Mouse (Mus musculus) urinary bladder, postnatal 25 days (tissue): ENCODE results near the gene Gm45785.
A peak's percentile ranks its signal among the peaks of the same experiment; 100 is the strongest.

Source experiments
- DNase-seq: peaks from one replicate; pipeline ENCODE4 v3.0.0; 2022; ENCODE audit warnings: low spot score

The Gm45785 gene

GRCm38 (mm10) chr7:140857550-140858505 is 1.7 kb upstream of the Gm45785 start, which contains the start of gene Bet1l:
Bet1l (minus strand) TSS chr7:140857577.
- no peak for DNase-seq

DNA sequence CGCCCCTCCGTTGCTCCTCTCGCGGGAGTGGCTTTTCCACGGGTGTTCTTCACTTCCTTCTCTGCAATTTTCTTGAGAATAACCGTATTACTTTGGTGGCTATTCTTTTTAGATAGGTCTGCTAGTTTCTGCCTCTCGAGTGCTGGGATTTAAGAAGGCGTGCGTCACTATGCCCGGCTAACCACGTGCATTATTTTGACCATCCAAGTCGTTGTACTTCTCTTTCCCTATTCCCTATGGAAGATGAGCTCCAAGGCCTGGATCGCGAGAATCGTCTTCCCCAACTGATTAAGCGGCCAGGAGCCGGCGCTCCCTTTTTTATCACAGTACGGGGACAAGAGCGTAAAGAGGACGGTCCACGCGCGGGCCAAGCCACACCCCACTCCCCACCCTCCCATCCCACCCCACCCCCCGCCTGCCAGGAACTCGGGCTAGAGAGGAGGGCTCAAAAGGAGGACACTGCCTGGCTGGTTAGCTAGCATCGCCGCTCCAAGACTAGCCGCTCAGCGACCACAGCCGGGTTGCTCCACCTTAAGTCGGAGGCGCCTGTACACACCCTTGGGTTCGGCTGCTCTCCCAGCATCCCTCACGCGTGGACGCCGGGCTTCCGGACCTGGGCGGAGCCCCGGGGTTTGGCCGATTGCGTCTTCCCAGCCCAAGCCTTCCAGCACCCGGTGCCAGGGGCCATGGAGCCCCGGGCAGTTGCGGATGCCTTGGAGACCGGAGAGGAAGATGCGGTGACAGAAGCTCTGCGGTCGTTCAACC is 836 bp upstream of the Gm45785 start, which contains the start of gene Ric8a:
TSS of gene Ric8a (plus strand) at position 173 of the 765 bp plus-strand sequence.
- peak; percentile 87 for DNase-seq

DNA sequence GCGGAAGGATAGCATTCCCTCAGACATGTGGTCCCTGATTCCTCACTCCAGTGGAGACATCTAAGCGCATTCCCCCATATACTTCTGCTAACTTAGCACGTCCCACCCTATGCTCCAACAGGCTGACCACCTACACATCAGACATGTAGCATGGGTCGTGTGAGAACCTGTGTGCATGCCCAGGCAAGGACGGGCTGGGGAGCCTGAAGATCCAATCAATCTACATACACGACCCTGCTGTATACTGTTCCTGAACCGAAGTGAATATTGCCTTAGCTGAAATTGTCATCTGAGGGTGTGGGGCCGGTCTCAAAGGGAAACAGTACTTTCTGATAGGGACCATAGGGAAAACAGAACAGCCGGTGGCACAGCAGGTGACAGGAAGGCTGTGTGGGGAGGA is 950 bp downstream of the Gm45785 start:
- DNase-seq, result no peak

DNA sequence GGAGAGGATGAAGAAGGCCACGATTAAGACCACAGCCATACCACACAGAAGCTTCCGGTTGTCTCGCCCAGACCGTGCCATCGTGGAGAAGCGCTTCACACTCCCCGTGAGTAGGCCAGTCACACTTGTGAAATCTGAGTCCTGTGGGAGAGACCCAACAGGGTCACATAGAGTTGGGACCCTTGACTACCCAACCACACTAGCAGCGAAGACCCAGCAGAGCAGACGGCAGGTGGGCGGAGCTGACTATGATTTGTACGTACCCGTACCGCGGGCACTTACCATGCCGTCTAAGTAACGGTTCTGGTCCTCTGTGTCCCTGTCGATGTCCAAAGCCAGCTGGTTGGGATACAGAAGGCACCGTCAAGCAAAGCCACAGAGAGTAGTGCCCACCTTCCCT is 1.6 kb downstream of the Gm45785 start:
- no peak for DNase-seq

DNA sequence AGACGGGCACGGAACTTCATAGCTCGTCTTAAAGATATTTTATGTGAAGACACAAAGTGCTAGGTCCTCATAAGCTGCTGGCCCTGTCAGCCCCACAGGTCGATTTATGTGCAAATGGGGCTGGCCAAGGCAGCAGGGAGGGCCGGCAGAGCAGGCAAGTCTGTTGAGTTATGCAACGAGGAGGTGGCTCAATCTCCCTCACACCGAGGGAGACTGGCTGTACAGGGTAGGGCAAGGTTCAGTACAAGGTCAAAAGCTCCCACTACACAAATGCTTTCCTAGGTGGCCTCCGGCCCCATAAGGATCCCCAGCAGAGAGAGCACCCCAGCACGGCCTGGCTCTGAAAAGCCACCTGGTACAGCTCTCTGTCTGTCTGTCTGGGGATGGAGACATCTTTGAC is 2.7 kb downstream of the Gm45785 start:
- DNase-seq, result no peak

DNA sequence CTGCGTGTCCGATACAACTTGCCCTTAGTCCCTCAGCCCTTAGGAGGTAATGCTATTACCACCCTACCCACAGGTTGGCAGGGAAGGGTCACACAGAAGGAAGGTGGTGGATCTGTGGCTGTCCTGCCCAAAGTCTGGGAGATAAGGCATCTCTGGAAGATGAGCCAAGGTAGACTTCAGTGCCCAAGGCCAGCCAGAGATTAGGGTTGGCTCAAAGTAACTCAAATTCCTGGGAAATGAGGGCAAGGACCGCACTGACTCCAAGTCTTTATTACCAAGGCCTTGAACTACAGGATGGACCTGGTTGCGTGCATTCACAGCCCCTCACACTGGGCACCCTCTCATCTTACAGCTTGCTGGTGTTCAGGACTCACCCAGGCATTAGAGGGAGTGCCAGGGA is 4.2 kb downstream of the Gm45785 start:
- DNase-seq, result no peak

GRCm38 (mm10) chr7:140848591-140848990 is 7.5 kb downstream of the Gm45785 start:
- no peak for DNase-seq

DNA sequence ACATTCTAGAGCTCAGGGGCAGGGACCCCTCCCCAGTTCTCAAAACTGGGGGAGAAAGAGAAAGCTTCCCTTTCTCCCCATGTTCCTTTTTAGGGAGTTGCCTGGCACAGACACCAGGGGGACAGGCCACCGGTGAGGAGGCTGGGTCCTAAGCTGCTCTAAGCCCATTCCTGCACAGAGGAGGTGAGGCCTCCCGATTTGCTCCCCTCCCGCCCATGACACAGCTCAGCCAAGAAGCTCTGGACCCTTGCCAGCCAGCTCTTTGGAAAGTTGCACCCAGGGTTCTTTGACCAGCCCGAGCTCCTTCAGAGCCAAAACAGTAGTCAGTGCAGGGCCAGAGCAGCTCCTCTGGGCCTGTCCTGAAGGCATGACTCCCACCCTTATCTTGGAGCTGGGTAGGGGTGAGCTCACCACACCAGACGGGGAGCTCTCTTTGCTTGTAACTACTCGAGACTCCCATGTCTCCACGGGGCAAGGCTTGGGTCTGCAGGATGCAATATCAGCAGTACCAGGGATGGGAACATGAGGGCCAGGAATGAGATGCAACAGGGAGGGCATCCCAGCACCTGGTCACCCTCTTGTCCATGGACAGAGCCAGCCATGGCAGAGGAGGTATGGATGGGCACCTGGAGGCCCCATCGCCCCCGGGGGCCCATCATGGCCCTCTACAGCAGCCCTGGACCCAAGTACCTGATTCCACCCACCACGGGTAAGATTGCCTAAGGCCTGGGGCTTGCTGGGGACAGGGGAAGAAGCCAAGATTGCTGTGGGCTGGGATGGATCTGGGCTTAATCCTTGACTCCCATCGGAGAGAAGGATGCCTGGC is 8.2 kb downstream of the Gm45785 start, which contains the start of gene Odf3:
TSS of gene Odf3 (plus strand) at position 51 of the 826 bp plus-strand sequence.
- DNase-seq, result no peak

DNA sequence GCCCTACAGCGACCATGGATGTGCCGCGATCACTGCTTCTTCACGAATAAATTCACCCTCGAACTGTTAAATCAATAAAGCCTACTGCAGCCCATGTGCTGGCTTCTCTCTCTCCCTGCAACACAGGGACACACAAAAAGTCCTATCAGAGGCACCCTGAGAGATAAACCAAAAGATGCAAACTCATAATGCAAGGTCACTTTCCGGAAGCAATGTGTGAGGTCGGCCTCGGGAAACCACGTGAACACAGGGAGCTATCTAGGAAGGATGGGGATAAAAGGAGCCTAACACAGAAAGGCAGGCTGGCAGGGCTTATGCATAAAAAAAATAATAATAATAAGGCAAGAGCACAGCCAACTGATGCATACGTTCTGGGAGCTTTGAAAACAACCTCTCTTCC is 9.5 kb downstream of the Gm45785 start:
- DNase-seq, result no peak

- DNase-seq, result no peak
Observed at GRCm38 (mm10) chr7:140845683-140846082, 10.4 kb downstream of the Gm45785 start.

GRCm38 (mm10) chr7:140844905-140845665 is 11.0 kb downstream of the Gm45785 start, which contains the start of gene Scgb1c1:
Scgb1c1 (plus strand) TSS chr7:140845547.
- DNase-seq, result peak; percentile 95

DNA sequence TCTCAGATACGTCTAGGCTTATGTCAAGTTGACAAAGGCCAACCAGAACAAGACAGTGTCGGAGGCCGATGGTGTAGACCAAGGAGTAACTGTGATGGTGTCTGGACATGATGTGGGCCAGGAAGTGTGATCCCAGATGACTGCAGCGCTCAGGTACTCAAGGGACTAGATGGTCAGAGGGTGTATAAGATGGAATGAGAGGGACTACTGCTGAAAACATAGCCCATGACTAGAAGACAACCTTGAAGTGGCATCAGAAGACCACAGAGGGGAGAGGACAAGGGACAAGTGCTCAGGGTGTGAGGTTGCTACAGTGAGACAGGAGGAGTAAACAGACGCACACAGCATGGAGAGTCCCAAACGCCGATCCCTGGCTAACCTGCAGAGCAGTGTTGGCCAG is 12.3 kb downstream of the Gm45785 start:
- DNase-seq, result no peak

GRCm38 (mm10) chr7:140840750-140841735 is 15.1 kb downstream of the Gm45785 start:
- DNase-seq, result no peak

- no peak for DNase-seq
Observed at GRCm38 (mm10) chr7:140839556-140839955, 16.6 kb downstream of the Gm45785 start.

DNA sequence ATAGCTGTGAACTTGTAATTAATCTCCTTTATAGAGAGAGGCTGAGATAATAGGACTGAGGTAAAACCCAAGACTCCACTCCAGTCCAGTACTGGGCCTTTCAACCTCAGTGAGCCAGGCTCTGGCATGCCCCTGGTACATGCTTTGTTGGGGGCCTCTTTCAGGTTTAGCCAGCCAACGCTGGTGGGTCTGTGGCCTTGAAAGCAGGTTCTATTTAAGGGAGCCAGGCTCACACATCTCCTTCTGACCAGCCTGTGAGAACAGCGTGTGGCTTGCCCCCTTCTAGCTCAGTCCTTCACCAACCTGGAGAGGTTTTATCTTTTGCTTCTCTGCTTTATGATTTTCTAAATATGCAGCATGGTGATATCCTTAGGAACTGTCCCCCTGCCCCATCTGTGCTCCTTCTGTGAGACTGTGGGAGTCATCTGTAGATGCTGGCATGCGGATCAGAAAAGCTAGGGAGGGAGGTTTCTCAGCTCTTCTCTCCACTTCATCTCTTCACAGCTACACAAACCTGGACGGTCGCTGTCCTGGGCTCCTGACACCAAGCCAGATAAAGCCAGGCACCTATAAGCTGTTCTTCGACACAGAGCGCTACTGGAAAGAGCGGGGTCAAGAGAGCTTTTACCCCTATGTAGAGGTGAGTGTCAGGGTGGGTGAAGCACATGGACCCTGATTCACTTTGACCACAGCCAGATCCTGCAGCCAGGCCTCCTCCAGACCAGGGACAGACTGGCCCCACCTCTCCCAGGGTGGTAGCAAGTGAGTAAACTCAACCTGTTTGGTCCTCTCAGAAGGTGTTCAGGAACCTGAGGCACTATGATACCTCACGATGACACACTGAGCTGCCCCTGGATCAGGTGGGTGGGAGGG is 19.7 kb downstream of the Gm45785 start:
- DNase-seq, result no peak

DNA sequence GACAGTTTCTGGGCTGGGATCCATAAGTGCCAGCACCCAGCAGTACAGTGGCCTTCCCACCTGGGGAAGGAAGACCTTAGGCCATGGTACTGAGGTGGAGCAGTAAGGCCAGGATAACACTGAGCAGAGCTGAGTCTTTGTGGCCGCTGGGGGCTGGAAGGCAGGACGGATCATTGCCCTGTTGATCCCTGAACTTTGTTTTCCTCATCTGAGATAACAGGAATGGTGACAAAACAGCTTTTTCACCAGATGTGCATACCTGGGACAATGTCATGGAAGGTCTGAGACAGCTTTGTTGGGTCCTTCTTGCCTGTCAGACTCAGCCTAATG is 20.4 kb downstream of the Gm45785 start:
- no peak for DNase-seq

DNA sequence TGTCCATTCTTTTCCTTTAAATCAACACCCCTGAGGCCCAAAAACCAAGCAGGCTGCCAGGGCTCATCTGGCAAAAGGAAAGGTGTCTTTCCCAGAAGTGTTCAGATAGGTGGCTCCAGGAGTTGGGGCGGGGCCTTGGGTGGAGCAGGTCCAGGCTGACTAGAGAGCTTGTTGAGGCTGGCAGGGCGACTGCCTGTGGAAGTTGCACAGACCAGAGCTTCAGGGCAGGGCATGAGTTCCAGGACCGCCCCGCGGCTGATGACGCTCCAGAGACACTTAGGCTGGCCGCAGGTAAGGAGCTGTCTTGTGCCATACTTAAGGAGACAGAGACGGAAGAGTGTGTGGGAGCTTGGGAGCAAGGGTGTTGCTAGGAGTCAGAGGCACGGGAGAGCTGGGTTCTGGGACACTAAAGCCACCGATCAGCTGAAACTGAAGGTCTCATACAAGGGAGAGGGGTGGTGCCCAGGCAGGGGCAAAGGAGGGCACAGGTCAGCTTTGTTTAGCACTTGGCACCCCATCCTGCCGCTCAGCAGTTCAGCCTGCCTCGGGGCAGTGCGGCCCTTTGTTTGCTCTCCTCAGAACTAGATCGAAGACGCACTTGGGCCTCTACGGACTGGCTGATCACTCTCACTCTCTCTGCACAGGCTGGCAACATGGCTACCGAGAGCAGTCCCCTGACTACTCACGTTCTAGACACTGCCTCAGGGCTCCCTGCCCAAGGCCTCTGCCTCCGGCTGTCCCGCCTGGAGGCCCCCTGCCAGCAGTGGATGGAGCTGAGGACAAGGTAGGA is 21.0 kb downstream of the Gm45785 start, which contains the start of gene Urah:
TSS of gene Urah (plus strand) at position 51 of the 790 bp plus-strand sequence.
- DNase-seq, result peak; percentile 44

GRCm38 (mm10) chr7:140833341-140833740 is 22.8 kb downstream of the Gm45785 start:
- DNase-seq, result peak; percentile 2
